Mouse (Mus musculus): Measurements from ENCODE around the gene Alg14. TPM values are rescaled to one million over a fixed set of nuclear protein-coding genes. Genes with fewer than 3 reads are reported as not detected.

Gene Alg14
- polyA plus RNA-seq, 1 experiment, result 8.9 TPM

DNA sequence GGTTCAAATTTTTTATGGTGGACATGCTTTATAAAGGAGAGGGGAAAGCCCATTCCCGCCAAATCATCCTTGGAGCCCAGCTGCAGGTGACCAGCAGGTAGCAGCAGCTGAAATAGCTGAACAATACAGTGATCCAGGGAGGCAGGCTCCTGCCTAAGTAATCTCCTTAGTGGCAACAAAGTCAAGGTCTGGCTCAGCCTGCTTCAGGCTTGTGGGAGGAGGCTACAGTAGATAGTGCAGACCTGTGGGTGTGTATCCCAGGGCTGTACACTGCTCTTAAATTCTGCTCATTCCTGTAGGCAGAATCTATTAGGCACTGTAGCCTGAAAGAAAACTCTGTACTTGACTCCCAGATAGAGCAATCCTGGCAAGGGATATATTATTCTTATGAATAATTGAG lies 29.3 kb downstream of the Alg14 start:
- Histone ChIP-seq H3K9me3 (peaks cover 4% of the 10 kb centered on the region), H3K4me1 (no peaks in the 10 kb centered on the region), H3K27me3 (replicated peaks) (no peaks in the 10 kb centered on the region), H3K36me3 (replicated peaks; ENCODE audit: low read length) (peaks cover 31% of the 10 kb centered on the region), H3K4me3 (replicated peaks) (no peak overlapping the region)
- TF ChIP-seq FLI1 (IDR thresholded peaks at IDR 0.05; ENCODE audit: low read length) (no peak), GATA1 (IDR thresholded peaks at IDR 0.05; ENCODE audit: borderline replicate concordance, low read length) (no peak)

DNA sequence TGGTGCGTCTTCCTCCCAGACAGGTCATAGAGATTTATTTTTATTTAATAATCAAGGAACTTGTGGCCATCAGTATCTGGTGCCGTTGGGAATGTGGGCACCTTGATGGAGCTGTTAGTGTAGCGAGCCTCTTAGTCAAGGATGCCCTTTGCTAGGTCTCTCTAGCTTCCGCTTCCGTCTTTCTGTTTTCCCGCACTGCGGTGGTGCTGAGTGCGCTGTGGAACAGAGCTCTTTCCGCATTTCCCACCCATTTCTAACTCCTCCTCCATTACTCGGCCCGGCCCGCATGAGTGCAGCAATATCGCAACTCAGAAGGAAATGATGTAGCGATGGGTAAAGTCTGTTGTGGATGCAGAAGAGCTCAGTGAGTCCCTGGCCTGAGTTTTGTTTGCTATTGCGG lies 31.8 kb downstream of the Alg14 start:
- peaks cover 27% of the 10 kb centered on the region for H3K36me3 ChIP-seq (replicated peaks; ENCODE audit: low read length)
- no peaks in the 10 kb centered on the region for H3K9me3 ChIP-seq
- TF ChIP-seq FLI1 (IDR thresholded peaks at IDR 0.05; ENCODE audit: low read length) (no peak), GATA1 (IDR thresholded peaks at IDR 0.05; ENCODE audit: borderline replicate concordance, low read length) (no peak)
- H3K27me3 ChIP-seq (replicated peaks), result no peaks in the 10 kb centered on the region
- H3K4me3 ChIP-seq (replicated peaks), result no peak overlapping the region
- no peaks in the 10 kb centered on the region for H3K4me1 ChIP-seq

DNA sequence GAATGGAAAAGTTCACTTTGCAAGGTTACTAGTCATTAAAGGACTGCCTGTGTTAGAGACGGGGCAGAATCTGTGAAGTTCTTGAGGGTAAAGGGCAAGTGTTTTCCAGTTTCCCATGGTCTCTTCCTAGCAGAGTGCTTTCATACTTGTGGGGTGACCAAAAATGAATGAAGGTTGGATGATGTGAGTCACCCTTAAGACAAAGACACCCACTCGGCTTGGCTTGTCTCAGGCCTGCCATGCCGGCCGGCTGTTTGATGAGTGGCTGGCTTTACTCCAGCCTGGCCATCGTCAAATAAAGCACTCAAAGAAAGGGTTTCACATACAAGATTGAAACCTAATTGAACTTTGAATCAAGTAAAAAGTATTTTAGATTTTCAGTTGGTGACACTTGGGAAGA lies 35.8 kb downstream of the Alg14 start:
- peaks cover 18% of the 10 kb centered on the region for H3K4me1 ChIP-seq
- peaks cover 26% of the 10 kb centered on the region for H3K36me3 ChIP-seq (replicated peaks; ENCODE audit: low read length)
- no peaks in the 10 kb centered on the region for H3K27me3 ChIP-seq (replicated peaks)
- TF ChIP-seq GATA1 (IDR thresholded peaks at IDR 0.05; ENCODE audit: borderline replicate concordance, low read length), result no peak
- TF ChIP-seq FLI1 (IDR thresholded peaks at IDR 0.05; ENCODE audit: low read length), result no peak
- no peak overlapping the region for H3K4me3 ChIP-seq (replicated peaks)
- no peaks in the 10 kb centered on the region for H3K9me3 ChIP-seq

DNA sequence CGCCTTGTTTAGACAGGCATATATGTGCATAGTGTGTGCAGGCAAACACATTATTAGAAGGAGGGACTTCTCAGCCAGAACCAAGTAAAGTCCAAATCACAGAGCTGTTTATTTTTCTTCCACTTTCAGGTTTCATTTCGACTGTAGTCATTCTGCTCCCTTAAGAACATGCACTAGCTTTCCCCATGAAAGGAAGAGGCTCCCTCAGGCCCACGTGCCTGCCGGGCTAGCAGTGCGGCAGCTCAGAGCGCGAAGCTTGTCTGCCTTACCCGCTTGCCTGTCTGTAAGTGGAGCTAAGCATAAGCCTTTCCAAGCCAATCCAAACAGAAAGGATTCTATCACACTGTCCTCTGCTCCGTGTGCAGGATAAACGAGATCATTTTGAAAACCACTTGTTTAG lies 38.1 kb downstream of the Alg14 start:
- H3K27me3 ChIP-seq (replicated peaks), result no peaks in the 10 kb centered on the region
- H3K4me3 ChIP-seq (replicated peaks), result no peak overlapping the region

DNA sequence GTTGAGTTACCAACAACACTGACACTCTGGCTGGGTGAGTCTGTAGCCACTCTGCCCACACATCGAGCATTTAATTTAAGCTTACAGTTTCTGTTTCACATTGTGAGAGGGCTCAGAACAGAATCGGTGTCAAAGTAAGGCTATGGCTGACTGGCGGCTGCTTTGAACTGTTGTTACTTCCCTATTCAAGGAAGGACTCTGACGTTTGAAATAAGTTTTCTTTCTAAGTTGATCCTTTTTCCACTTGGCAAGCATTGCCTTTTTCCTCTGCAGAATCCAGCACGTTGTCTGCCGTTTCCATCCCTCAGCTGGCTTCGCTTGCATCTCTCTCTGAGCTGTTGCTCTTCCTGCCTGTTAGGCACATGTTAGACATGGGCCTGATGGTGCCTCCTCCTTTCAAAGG lies 38.7 kb downstream of the Alg14 start:
- peaks cover 18% of the 10 kb centered on the region for H3K4me1 ChIP-seq
- no peaks in the 10 kb centered on the region for H3K9me3 ChIP-seq
- no peak for TF ChIP-seq FLI1 (IDR thresholded peaks at IDR 0.05; ENCODE audit: low read length)
- no peak for TF ChIP-seq GATA1 (IDR thresholded peaks at IDR 0.05; ENCODE audit: borderline replicate concordance, low read length)
- H3K4me3 ChIP-seq (replicated peaks), result no peak overlapping the region
- no peaks in the 10 kb centered on the region for H3K27me3 ChIP-seq (replicated peaks)
- H3K36me3 ChIP-seq (replicated peaks; ENCODE audit: low read length), result peaks cover 19% of the 10 kb centered on the region

More for the DNA sequence above, 38.1 kb downstream of the Alg14 start:
- peaks cover 18% of the 10 kb centered on the region for H3K4me1 ChIP-seq
- H3K9me3 ChIP-seq, result no peaks in the 10 kb centered on the region
- peaks cover 21% of the 10 kb centered on the region for H3K36me3 ChIP-seq (replicated peaks; ENCODE audit: low read length)
- TF ChIP-seq FLI1 (IDR thresholded peaks at IDR 0.05; ENCODE audit: low read length), result no peak
- TF ChIP-seq GATA1 (IDR thresholded peaks at IDR 0.05; ENCODE audit: borderline replicate concordance, low read length), result no peak

DNA sequence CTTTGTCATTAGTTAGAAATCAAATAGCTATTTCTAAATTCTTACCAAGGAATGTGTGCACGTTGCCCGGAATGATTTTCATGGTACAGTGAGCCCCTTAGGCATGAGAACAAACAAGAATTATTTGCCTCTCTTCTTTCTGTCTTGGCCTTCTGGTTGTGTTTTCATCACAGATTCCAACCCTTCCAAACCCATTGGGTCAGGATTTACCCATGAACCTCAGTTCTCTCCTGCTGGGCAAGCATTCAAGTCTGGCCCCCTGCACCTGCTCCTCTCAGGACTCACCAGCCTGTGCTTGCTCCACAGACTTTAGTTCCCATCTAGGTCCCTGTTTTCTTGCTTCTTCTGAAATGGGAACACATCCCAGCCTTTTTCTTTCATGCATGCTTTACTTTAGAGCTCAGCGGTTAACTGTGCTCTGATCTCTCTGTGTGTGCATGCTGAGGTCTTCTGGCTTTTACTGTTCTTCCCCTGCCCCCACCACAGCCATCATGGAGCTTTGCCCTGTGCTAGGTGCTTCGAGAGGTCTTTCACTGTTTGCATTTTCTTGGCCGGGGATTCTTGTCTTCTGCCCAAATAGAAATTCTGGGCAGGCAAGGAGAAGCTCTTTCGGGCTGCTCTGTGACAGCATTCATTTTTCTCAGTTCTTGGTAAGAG lies 44.8 kb downstream of the Alg14 start:
- no peaks in the 10 kb centered on the region for H3K9me3 ChIP-seq
- H3K4me1 ChIP-seq, result peaks cover 20% of the 10 kb centered on the region
- no peak overlapping the region for H3K4me3 ChIP-seq (replicated peaks)
- TF ChIP-seq GATA1 (IDR thresholded peaks at IDR 0.05; ENCODE audit: borderline replicate concordance, low read length) (no peak), FLI1 (IDR thresholded peaks at IDR 0.05; ENCODE audit: low read length) (no peak)
- H3K27me3 ChIP-seq (replicated peaks), result no peaks in the 10 kb centered on the region
- peaks cover 16% of the 10 kb centered on the region for H3K36me3 ChIP-seq (replicated peaks; ENCODE audit: low read length)

DNA sequence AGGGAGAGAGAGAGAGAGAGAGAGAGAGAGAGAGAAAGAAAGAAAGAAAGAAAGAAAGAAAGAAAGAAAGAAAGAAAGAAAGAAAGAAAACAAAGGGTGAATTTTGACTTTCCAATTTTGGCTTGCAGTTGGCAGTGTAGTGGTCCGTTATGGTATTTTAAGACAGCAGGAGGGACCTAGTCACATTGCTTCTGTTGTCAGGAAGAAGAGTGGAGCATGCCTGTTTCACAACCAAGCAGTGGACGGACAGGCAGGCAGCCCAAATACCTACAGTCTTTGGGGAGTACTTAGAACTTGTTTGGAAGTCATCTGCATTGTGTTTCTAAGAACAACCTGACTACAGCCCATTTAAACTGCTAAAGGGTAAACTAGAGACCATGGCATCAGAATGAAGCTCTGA lies 47.1 kb downstream of the Alg14 start:
- Histone ChIP-seq H3K9me3 (no peaks in the 10 kb centered on the region), H3K4me3 (replicated peaks) (no peak overlapping the region), H3K4me1 (peaks cover 20% of the 10 kb centered on the region), H3K36me3 (replicated peaks; ENCODE audit: low read length) (peaks cover 13% of the 10 kb centered on the region), H3K27me3 (replicated peaks) (no peaks in the 10 kb centered on the region)
- TF ChIP-seq FLI1 (IDR thresholded peaks at IDR 0.05; ENCODE audit: low read length) (no peak), GATA1 (IDR thresholded peaks at IDR 0.05; ENCODE audit: borderline replicate concordance, low read length) (no peak)

DNA sequence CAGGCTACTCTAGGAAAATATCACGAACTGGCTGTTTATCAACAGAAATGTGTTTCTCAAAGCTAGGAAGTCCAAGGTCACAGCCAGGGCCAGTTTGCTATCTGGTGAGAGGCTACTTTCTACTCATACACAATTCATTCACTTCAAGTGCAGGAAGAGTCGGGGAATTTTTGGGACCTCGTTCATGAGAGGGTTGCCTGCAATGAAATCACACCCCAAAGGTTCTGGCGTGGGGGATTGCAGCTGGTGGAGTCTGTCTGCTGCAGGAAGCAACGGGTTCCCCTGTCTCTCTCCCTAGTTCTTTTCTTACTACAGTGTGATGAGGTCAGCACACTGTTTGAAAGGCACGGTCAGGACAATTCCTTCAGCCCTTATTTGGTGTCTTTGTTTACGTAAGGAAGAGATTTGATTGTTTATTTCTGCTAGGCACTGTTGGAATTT lies 48.8 kb downstream of the Alg14 start:
- Histone ChIP-seq H3K36me3 (replicated peaks; ENCODE audit: low read length) (peaks cover 12% of the 10 kb centered on the region), H3K4me1 (peaks cover 34% of the 10 kb centered on the region), H3K9me3 (no peaks in the 10 kb centered on the region), H3K4me3 (replicated peaks) (no peak overlapping the region), H3K27me3 (replicated peaks) (no peaks in the 10 kb centered on the region)
- no peak for TF ChIP-seq FLI1 (IDR thresholded peaks at IDR 0.05; ENCODE audit: low read length)
- no peak for TF ChIP-seq GATA1 (IDR thresholded peaks at IDR 0.05; ENCODE audit: borderline replicate concordance, low read length)

DNA sequence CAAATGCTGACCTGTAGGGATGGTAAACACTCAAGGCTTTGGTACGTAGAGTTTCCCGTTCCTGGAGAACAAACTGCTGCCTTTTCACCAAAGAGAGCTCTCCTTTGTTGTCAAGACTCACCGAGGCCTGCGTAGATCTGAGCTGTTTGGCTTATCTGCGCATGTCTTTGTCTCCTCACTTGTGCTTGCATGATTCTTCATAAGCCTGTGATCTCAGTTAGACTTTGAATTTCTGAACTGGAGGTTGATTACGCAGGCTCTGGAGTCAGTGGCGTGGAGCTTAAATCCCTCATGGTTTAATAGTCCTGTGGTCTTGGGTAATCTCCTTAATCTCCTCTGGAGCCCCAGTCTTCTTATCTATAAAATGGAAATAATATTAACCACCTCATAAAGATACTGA lies 51.7 kb downstream of the Alg14 start:
- peaks cover 35% of the 10 kb centered on the region for H3K4me1 ChIP-seq
- H3K27me3 ChIP-seq (replicated peaks), result no peaks in the 10 kb centered on the region
- H3K9me3 ChIP-seq, result no peaks in the 10 kb centered on the region
- TF ChIP-seq FLI1 (IDR thresholded peaks at IDR 0.05; ENCODE audit: low read length) (no peak), GATA1 (IDR thresholded peaks at IDR 0.05; ENCODE audit: borderline replicate concordance, low read length) (no peak)
- peaks cover 15% of the 10 kb centered on the region for H3K36me3 ChIP-seq (replicated peaks; ENCODE audit: low read length)
- H3K4me3 ChIP-seq (replicated peaks), result no peak overlapping the region

DNA sequence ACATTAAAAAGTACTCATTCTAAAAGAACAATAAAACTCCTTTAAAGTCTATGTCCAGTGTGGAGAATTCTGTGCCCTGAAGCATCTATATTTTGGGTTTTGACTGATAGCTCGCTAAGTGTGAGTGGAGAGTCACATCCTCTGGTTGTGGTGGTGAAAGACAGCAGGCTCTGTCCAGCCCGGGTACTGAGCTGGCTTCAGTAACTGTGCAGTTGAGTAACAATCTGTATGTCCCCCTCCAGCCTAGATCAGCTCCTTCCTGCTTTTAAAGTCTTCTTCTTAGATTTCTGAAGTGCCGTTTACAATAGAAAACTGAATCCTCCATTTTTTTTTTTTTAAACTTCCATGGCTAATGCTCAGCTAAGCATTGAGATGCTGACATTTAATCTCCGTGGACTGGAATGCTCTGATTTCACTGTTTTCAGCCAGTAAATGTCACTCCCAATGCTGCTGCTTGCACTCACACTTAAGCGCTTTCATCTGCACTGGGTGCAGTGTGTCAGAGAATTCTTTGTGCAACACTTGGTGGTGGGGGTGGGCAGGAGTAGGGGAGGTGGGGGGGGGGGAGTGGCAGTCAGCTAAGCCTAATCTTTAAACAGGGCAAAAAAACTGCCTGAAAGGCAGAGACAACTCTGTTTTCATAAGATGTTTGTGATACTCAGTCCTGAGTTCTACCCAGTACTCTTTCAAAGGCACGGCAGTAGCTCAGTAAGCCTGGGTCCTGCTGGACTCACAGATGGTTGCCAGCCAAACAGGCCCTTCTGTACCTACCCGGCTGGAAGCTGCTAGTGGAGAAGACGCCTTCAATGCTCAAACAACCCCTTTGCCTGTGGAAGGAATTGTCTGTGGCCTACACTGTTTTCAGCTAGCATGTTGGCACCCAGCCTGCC lies 52.7 kb downstream of the Alg14 start:
- no peaks in the 10 kb centered on the region for H3K9me3 ChIP-seq
- H3K27me3 ChIP-seq (replicated peaks), result no peaks in the 10 kb centered on the region
- peaks cover 30% of the 10 kb centered on the region for H3K4me1 ChIP-seq
- H3K36me3 ChIP-seq (replicated peaks; ENCODE audit: low read length), result peaks cover 15% of the 10 kb centered on the region
- no peak overlapping the region for H3K4me3 ChIP-seq (replicated peaks)
- TF ChIP-seq FLI1 (IDR thresholded peaks at IDR 0.05; ENCODE audit: low read length) (no peak), GATA1 (IDR thresholded peaks at IDR 0.05; ENCODE audit: borderline replicate concordance, low read length) (no peak)

Measured in megakaryocyte, embryonic 14.5 days (primary cell).